Mouse (Mus musculus): ENCODE measurements around the gene Hist2h2ac.

- TF ChIP-seq POLR2A (IDR thresholded peaks at IDR 0.05; ENCODE audit: low read depth, low read length) (peak; percentile 97), CTCF (IDR thresholded peaks at IDR 0.05; ENCODE audit: extremely low read depth, insufficient read length, insufficient replicate concordance, low read depth, low read length) (no peak)
Observed at GRCm38 (mm10) chr3:96172197-96173178, 48.2 kb downstream of the Hist2h2ac start, which contains the start of gene Sf3b4.
